Mouse (Mus musculus) ES-Bruce4 (cell line): ENCODE results near the gene Gm4788.
"Not testable (repeated sequence)": the region's sequence is repeated elsewhere in the genome, so short reads cannot be mapped to it uniquely, and the experiment has no call there.

Source experiments
- CTCF ChIP-seq: IDR thresholded peaks from one replicate; pipeline ENCODE4 v1.8.1; 2011; ENCODE audit warnings: low read depth, low read length
- EP300 ChIP-seq: IDR thresholded peaks from 2 replicates; pipeline ENCODE4 v1.6.1; 2011; ENCODE audit warnings: low read depth, low read length; ENCODE audit not compliant: insufficient read depth
- POLR2A ChIP-seq: IDR thresholded peaks from one replicate; pipeline ENCODE4 v1.8.1; 2011; ENCODE audit warnings: low read length; ENCODE audit not compliant: insufficient read depth

- TF ChIP-seq POLR2A, CTCF, EP300: not testable (repeated sequence)
Observed at GRCm38 (mm10) chr1:139649921-139650320, 131.1 kb downstream of the Gm4788 start.
